Mouse (Mus musculus) neural tube, embryonic 14.5 days (tissue): ENCODE measurements around the gene 4930544D05Rik. TPM values are rescaled to one million over a fixed set of nuclear protein-coding genes. Genes with fewer than 3 reads are reported as not detected.

Experiments used
- ATAC-seq: fragments of 200-750 bp; cut with Nextera tagmentation; 2 replicates; pipeline ENCODE4 v1.8.0; 2017; ENCODE audit warnings: low read depth, mild to moderate bottlenecking, moderate TSS enrichment, moderate library complexity
- H3K27ac ChIP-seq: fragments of 300-500 bp; sonication (generic); 2 replicates; pipeline ENCODE4 v1.5.1; 2014; ENCODE audit warnings: low read depth, mild to moderate bottlenecking, control low read depth, low read length, moderate library complexity, mixed read lengths
- H3K27me3 ChIP-seq: fragments of 300-500 bp; sonication (generic); 2 replicates; pipeline ENCODE4 v1.6.1; 2014; ENCODE audit warnings: low read length; ENCODE audit not compliant: control insufficient read depth, insufficient read depth
- H3K36me3 ChIP-seq: fragments of 300-500 bp; sonication (generic); 2 replicates; pipeline ENCODE4 v1.6.1; 2014; ENCODE audit warnings: low read length, mixed read lengths; ENCODE audit not compliant: control insufficient read depth, insufficient read depth
- H3K4me1 ChIP-seq: fragments of 300-500 bp; sonication (generic); 2 replicates; pipeline ENCODE4 v1.6.1; 2014; ENCODE audit warnings: low read length; ENCODE audit not compliant: control insufficient read depth, insufficient read depth
- H3K4me2 ChIP-seq: fragments of 300-500 bp; sonication (generic); 2 replicates; pipeline ENCODE4 v1.6.1; 2014; ENCODE audit warnings: mild to moderate bottlenecking, low read depth, low read length, control low read depth
- H3K4me3 ChIP-seq: fragments of 300-500 bp; sonication (generic); 2 replicates; pipeline ENCODE4 v1.5.1; 2014; ENCODE audit warnings: low read depth, low read length, control low read depth, mixed read lengths
- H3K9ac ChIP-seq: fragments of 300-500 bp; sonication (generic); replicated peaks from 2 replicates; pipeline ENCODE4 v1.6.1; 2014; ENCODE audit warnings: low read depth, mild to moderate bottlenecking, control low read depth, low read length, mixed read lengths
- H3K9me3 ChIP-seq: fragments of 300-500 bp; sonication (generic); 2 replicates; pipeline ENCODE4 v1.6.1; 2016; ENCODE audit warnings: low read length; ENCODE audit not compliant: control insufficient read depth
- WGBS: fragments of 180-500 bp; shearing (Covaris S2); extraction: QIAGEN DNeasy Blood & Tissue Kit; methylation state at CpG from one replicate; pipeline ENCODE4 v1.1.7; 2014; 5-methylcytosine and 5-hydroxymethylcytosine counted together
- polyA plus RNA-seq: library from polyadenylated mRNA; unstranded; fragments of >200 nt; fragmentation: Nextera tagmentation; extraction: Ambion mirVana; gene quantifications from 2 replicates; pipeline ENCODE4 v1.2.1, GENCODE M21; 2014

4930544D05Rik gene
- polyA plus RNA-seq, 1 experiment from 2014 or later: not detected

DNA sequence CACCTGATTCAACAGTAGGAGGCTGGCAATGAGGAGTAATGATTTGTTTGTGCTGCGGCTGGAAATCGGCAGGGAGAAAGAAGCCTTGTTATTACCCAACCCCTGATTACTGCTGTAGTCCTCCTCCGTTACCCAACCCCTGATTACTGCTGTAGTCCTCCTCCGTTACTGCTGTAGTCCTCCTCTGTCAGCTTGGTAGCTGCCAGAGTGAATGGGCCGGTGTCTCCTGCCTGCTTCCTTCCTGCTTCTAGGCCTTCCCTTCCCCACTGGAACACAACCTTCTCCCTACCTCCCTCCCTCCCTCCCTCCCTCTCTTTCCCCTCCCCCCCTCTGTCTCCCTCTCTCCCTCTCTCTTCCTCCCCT lies 35.3 kb upstream of the 4930544D05Rik start:
- H3K4me1 ChIP-seq: peaks cover 9% of the 10 kb centered on the region
- H3K9ac ChIP-seq: no peak overlapping the region
- WGBS: 34% methylated on average over 5 of the region's 5 CpGs
- H3K27me3 ChIP-seq: no peaks in the 10 kb centered on the region
- H3K36me3 ChIP-seq: no peaks in the 10 kb centered on the region
- no peak overlapping the region for H3K27ac ChIP-seq
- no peak for ATAC-seq
- H3K9me3 ChIP-seq: no peaks in the 10 kb centered on the region
- H3K4me3 ChIP-seq: no peak overlapping the region
- no peak overlapping the region for H3K4me2 ChIP-seq

GRCm38 (mm10) chr11:70580921-70581320 lies 34.7 kb upstream of the 4930544D05Rik start:
- Histone ChIP-seq H3K27ac (no peak overlapping the region), H3K4me1 (peaks cover 12% of the 10 kb centered on the region), H3K27me3 (no peaks in the 10 kb centered on the region), H3K4me3 (no peak overlapping the region), H3K4me2 (no peak overlapping the region), H3K36me3 (no peaks in the 10 kb centered on the region), H3K9ac (no peak overlapping the region), H3K9me3 (no peaks in the 10 kb centered on the region)
- WGBS: 85% methylated on average over 3 of the region's 3 CpGs
- ATAC-seq: no peak

GRCm38 (mm10) chr11:70582196-70582595 lies 33.5 kb upstream of the 4930544D05Rik start:
- Histone ChIP-seq H3K9me3 (no peaks in the 10 kb centered on the region), H3K9ac (no peak overlapping the region), H3K4me2 (no peak overlapping the region), H3K4me1 (peaks cover 14% of the 10 kb centered on the region), H3K27ac (no peak overlapping the region), H3K36me3 (no peaks in the 10 kb centered on the region), H3K27me3 (no peaks in the 10 kb centered on the region), H3K4me3 (no peak overlapping the region)
- WGBS: 74% methylated on average over 3 of the region's 3 CpGs
- no peak for ATAC-seq

DNA sequence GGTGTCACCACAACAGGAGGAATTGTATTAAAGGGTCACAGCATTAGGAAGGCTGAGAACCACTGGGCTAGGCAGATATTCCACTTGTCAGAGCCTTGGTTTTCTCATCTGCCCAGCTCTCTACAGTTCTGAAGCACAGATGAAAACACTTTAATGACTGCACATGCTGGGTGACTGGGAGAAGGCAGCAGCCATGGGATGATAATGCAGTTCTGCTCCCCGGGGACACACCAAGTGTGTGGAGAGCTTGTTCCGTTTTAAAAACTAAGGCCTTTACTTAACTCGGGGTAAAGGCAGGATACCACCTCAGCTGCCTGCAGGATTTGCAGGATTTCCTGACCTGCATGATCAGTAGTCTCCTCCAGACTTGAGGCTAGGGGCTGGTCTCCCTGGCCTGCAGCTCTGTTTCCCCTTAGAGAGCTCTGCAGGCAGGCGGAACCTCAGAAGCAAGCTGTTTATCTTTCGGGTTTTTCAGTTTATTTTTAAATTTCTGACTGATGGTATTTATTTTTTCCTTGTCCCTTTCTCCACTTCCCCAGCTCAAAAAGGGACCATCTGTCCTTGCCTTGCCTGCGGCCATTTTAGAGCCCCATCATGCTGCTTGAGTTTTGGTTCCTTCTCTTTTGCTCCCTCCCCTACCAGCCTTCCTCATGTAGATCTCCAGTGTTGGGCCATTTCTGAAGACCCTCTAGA lies 32.5 kb upstream of the 4930544D05Rik start:
- peaks cover 11% of the 10 kb centered on the region for H3K4me1 ChIP-seq
- WGBS: 65% methylated on average over 6 of the region's 6 CpGs
- no peaks in the 10 kb centered on the region for H3K27me3 ChIP-seq

GRCm38 (mm10) chr11:70583775-70584174 lies 31.9 kb upstream of the 4930544D05Rik start:
- no peaks in the 10 kb centered on the region for H3K27me3 ChIP-seq
- H3K27ac ChIP-seq: no peak overlapping the region
- H3K4me2 ChIP-seq: no peak overlapping the region
- no peaks in the 10 kb centered on the region for H3K9me3 ChIP-seq
- no peak overlapping the region for H3K9ac ChIP-seq
- no peak overlapping the region for H3K4me3 ChIP-seq
- peaks cover 9% of the 10 kb centered on the region; the same call in 1 of the 2 replicates for H3K4me1 ChIP-seq
- 89% methylated on average over 7 of the region's 7 CpGs for WGBS
- no peak for ATAC-seq
- H3K36me3 ChIP-seq: no peaks in the 10 kb centered on the region

More for the DNA sequence above, 32.5 kb upstream of the 4930544D05Rik start:
- H3K4me3 ChIP-seq: no peak overlapping the region
- H3K4me2 ChIP-seq: no peak overlapping the region
- ATAC-seq: no peak
- H3K9ac ChIP-seq: no peak overlapping the region
- H3K9me3 ChIP-seq: no peaks in the 10 kb centered on the region
- H3K27ac ChIP-seq: no peak overlapping the region
- no peaks in the 10 kb centered on the region for H3K36me3 ChIP-seq

DNA sequence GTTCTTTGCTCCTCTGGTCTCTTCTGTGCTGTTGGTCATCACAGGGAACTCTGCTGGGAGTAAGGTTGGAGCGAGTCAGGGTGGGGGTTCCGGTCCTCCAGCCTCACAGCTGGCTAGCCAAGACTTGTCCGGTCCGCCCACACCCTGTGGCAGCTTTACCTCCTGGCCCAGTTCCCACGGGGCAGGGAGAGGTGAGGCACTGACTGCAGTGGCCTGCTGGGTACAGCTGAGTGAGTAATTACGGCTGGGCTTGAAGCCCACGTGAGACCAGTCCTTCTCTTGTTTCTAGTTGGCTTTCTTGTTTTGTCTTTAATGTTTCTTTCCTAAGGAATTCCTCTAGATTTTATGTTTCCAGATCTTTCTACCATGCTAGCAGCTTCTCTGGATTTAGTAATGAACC lies 30.2 kb upstream of the 4930544D05Rik start:
- Histone ChIP-seq H3K4me2 (no peak overlapping the region), H3K4me3 (no peak overlapping the region), H3K27ac (no peak overlapping the region), H3K9ac (no peak overlapping the region), H3K36me3 (no peaks in the 10 kb centered on the region), H3K9me3 (no peaks in the 10 kb centered on the region), H3K27me3 (no peaks in the 10 kb centered on the region), H3K4me1 (peaks cover 9% of the 10 kb centered on the region; the same call in 1 of the 2 replicates)
- peak; percentile 61; the same call in 1 of the 2 replicates for ATAC-seq
- 29% methylated on average over 7 of the region's 7 CpGs for WGBS

GRCm38 (mm10) chr11:70586261-70586660 lies 29.4 kb upstream of the 4930544D05Rik start:
- Histone ChIP-seq H3K4me1 (peaks cover 9% of the 10 kb centered on the region; the same call in 1 of the 2 replicates), H3K36me3 (no peaks in the 10 kb centered on the region), H3K9ac (no peak overlapping the region), H3K4me2 (no peak overlapping the region), H3K9me3 (no peaks in the 10 kb centered on the region), H3K27ac (no peak overlapping the region), H3K27me3 (no peaks in the 10 kb centered on the region), H3K4me3 (no peak overlapping the region)
- WGBS: 90% methylated on average over 3 of the region's 3 CpGs
- no peak for ATAC-seq

DNA sequence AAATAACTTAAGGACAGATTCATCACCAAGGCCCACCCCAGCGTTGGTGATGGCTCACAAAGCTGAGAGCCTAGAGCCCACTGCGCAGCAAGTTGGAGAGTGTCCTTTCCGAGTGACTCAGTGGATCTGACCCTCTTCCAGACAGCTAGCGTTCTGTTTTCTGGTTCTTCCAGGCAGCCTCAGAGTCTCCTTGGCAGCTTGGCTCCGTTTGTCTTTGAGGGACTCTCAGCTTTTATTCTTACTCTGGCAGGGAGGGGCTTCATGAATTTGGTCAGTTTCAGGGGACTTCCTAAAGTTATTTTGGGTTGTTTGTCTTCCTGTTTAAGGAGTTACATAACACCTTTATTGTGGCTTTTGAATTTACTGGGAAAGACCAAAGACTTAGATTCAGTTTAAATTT lies 28.7 kb upstream of the 4930544D05Rik start:
- Histone ChIP-seq H3K4me3 (no peak overlapping the region), H3K4me1 (peaks cover 9% of the 10 kb centered on the region; the same call in 1 of the 2 replicates), H3K27me3 (no peaks in the 10 kb centered on the region), H3K36me3 (no peaks in the 10 kb centered on the region), H3K4me2 (no peak overlapping the region), H3K27ac (no peak overlapping the region), H3K9ac (no peak overlapping the region), H3K9me3 (no peaks in the 10 kb centered on the region)
- WGBS: 86% methylated on average over 5 of the region's 5 CpGs
- ATAC-seq: no peak

DNA sequence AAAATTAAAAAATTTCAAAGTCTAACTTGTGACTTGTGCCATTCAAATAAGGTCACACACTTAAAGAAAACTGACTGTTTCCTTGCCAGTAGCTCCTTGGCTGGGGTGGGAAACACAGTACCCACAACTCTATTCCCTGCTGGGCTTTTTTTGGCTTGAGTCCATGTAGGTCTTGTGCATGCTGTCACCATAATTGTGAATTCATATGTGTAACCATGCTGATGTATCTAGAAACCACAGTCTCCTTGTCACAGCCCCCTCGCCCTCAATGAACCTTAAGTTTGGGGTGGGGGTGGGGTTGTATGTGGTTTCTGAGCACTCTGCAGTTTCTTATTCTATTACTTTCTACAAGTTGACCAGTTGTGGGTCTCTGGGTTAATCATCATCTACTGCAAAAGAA lies 23.9 kb upstream of the 4930544D05Rik start:
- Histone ChIP-seq H3K27ac (no peak overlapping the region), H3K4me2 (no peak overlapping the region), H3K9me3 (no peaks in the 10 kb centered on the region), H3K4me3 (no peak overlapping the region), H3K9ac (no peak overlapping the region), H3K27me3 (no peaks in the 10 kb centered on the region), H3K36me3 (no peaks in the 10 kb centered on the region), H3K4me1 (0 out of 2 replicates have a peak, but pooled peaks cover 2% of the 10 kb centered on the region)
- WGBS: 87% methylated on average over 1 of the region's 1 CpGs
- no peak for ATAC-seq
